Comparison of ENCODE assay signal across 9 mouse cellular contexts in the genomic region with DNA sequence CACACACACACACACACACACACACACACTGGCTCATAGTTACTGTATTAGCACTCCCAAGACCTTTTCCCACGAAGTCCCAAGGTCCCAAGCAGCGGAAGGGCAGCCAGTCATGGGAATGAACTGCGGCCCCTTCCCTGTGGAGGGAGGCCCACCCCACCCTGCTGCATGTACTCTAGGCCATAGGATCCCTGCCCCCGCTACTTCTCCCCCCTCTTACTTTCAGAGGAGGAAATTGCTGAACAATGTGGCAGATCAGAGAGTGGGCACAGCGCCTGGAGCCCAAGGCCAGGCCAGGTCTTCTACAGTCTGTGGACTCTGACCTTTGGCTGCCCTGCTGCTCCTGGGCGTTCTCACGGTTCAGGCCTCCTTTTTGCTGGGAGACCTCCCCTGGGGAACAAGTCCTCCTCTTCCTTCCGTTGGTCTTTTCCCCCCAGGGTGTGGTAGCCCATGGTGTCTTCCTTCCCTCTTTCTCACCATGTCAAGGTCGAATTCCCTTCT. TPM values are rescaled to one million over a fixed set of nuclear protein-coding genes. Genes with fewer than 3 reads are reported as not detected.
A peak's percentile ranks its signal among the peaks of the same experiment; 100 is the strongest.
DNase-seq lines count a peak whose midpoint lies in the region; ATAC-seq and TF ChIP-seq lines count a peak whose summit lies in the region.
"Had no signal": no experiment of that assay in that cellular context is flagged by ENCODE, and none has a peak within 500 bp of the region (broad histone marks: within the 10 kb centered on the region; RNA-seq: fewer than 3 reads in every experiment).

No protein-coding gene starts in this region.

- H3K4me3 ChIP-seq in stomach, embryonic 15.5 days (replicated peaks), result no peak overlapping the region
- no peak overlapping the region for H3K4me3 ChIP-seq in stomach, postnatal 0 days (ENCODE audit: low read depth, low read length)
- H3K4me3 ChIP-seq in heart, embryonic 16.5 days (ENCODE audit: low read length), result no peak overlapping the region
- no peak overlapping the region for H3K4me3 ChIP-seq in liver, embryonic 12.5 days
- H3K4me3 ChIP-seq: erythroblast, embryonic 14.5 days had no signal

- peak overlapping the region; percentile 31; the same call in 1 of the 2 replicates for H3K27ac ChIP-seq in stomach, embryonic 15.5 days
- H3K27ac ChIP-seq in stomach, postnatal 0 days (replicated peaks), result no peak overlapping the region; the same call in 1 of the 2 replicates
- peak overlapping the region; percentile 77 for H3K27ac ChIP-seq in heart, embryonic 16.5 days (ENCODE audit: low read length)
- H3K27ac ChIP-seq in liver, embryonic 12.5 days, result peak overlapping the region; percentile 13; the same call in 1 of the 2 replicates

- TF ChIP-seq CTCF in stomach, postnatal 0 days (IDR thresholded peaks at IDR 0.05; ENCODE audit: low read depth), result no peak

- H3K4me1 ChIP-seq in stomach, embryonic 15.5 days, result no peaks in the 10 kb centered on the region
- H3K4me1 ChIP-seq in stomach, postnatal 0 days (replicated peaks; ENCODE audit: control insufficient read depth, insufficient read depth), result no peaks in the 10 kb centered on the region
- H3K4me1 ChIP-seq in heart, embryonic 16.5 days (ENCODE audit: control insufficient read depth, insufficient read depth, low read length), result peaks cover 20% of the 10 kb centered on the region
- H3K4me1 ChIP-seq in liver, embryonic 12.5 days, result peaks cover 17% of the 10 kb centered on the region

- 52% methylated on average over 9 of the region's 9 CpGs for WGBS in stomach, embryonic 15.5 days
- WGBS in stomach, postnatal 0 days, result 52% methylated on average over 9 of the region's 9 CpGs
- 45% methylated on average over 9 of the region's 9 CpGs for WGBS in heart, embryonic 16.5 days
- 48% methylated on average over 9 of the region's 9 CpGs for WGBS in liver, embryonic 12.5 days (ENCODE audit: insufficient replicate concordance)

- TF ChIP-seq EP300 in stomach, postnatal 0 days (optimal IDR thresholded peaks at IDR 0.05), result no peak

- no peak overlapping the region for H3K9ac ChIP-seq in stomach, embryonic 15.5 days
- H3K9ac ChIP-seq in stomach, postnatal 0 days (ENCODE audit: low read length), result no peak overlapping the region
- H3K9ac ChIP-seq in heart, embryonic 16.5 days (ENCODE audit: low read length), result 0 out of 2 replicates have a peak overlapping the region, but pooled peaks have one; percentile 21
- no peak overlapping the region for H3K9ac ChIP-seq in liver, embryonic 12.5 days

- H3K27me3 ChIP-seq in stomach, embryonic 15.5 days (replicated peaks), result no peaks in the 10 kb centered on the region
- no peaks in the 10 kb centered on the region for H3K27me3 ChIP-seq in stomach, postnatal 0 days (ENCODE audit: control insufficient read depth, insufficient read depth, low read length)
- H3K27me3 ChIP-seq in heart, embryonic 16.5 days (ENCODE audit: control insufficient read depth, insufficient read depth, low read length), result no peaks in the 10 kb centered on the region
- H3K27me3 ChIP-seq in liver, embryonic 12.5 days (replicated peaks), result no peaks in the 10 kb centered on the region

- no peak for DNase-seq in stomach, postnatal 0 days (ENCODE audit: low spot score)
- DNase-seq in testis, postnatal 14 days (ENCODE audit: low spot score), result peak; percentile 76
- no peak for DNase-seq in frontal cortex, postnatal 10 days (ENCODE audit: low spot score in 2 of 2)
- no peak for DNase-seq in thymus, postnatal 14 days

- no peaks in the 10 kb centered on the region for H3K36me3 ChIP-seq in stomach, embryonic 15.5 days
- H3K36me3 ChIP-seq in stomach, postnatal 0 days (ENCODE audit: control insufficient read depth, insufficient read depth, low read length), result no peaks in the 10 kb centered on the region
- no peaks in the 10 kb centered on the region for H3K36me3 ChIP-seq in heart, embryonic 16.5 days (ENCODE audit: control insufficient read depth, insufficient read depth)
- H3K36me3 ChIP-seq in liver, embryonic 12.5 days, result no peaks in the 10 kb centered on the region

- no peaks in the 10 kb centered on the region for H3K9me3 ChIP-seq in stomach, embryonic 15.5 days
- no peaks in the 10 kb centered on the region for H3K9me3 ChIP-seq in stomach, postnatal 0 days (ENCODE audit: control insufficient read depth, low read length)
- H3K9me3 ChIP-seq in heart, embryonic 16.5 days (replicated peaks; ENCODE audit: control insufficient read depth, low read length), result no peaks in the 10 kb centered on the region
- H3K9me3 ChIP-seq in liver, embryonic 12.5 days (replicated peaks), result no peaks in the 10 kb centered on the region

- H3K4me2 ChIP-seq in stomach, embryonic 15.5 days, result no peak overlapping the region
- H3K4me2 ChIP-seq in stomach, postnatal 0 days (replicated peaks; ENCODE audit: low read depth), result no peak overlapping the region
- H3K4me2 ChIP-seq in heart, embryonic 16.5 days (ENCODE audit: low read depth, low read length), result no peak overlapping the region
- H3K4me2 ChIP-seq in liver, embryonic 12.5 days, result peak overlapping the region; percentile 7; the same call in 1 of the 2 replicates

- peak; percentile 20; the same call in 1 of the 2 replicates for ATAC-seq in stomach, embryonic 15.5 days (ENCODE audit: insufficient read depth, low FRiP score, low read depth)
- no peak; the same call in 1 of the 2 replicates for ATAC-seq in stomach, postnatal 0 days (ENCODE audit: low FRiP score, low TSS enrichment)
- ATAC-seq in heart, embryonic 16.5 days (replicated peaks; ENCODE audit: extremely low read depth, insufficient read depth, low FRiP score), result peak; percentile 15
- ATAC-seq in liver, embryonic 12.5 days, result no peak
- ATAC-seq in CD4-positive, CD25-positive, alpha-beta regulatory T cell, adult 4 months, result no peak

RNA-seq across cellular contexts. Expression of a gene that starts 3.7 kb away (rescaled TPM):
- 231 and 236 TPM in 2 replicates for polyA plus RNA-seq in stomach, embryonic 15.5 days (2015; fragmentation: Nextera tagmentation; extraction: Ambion mirVana)
- polyA plus RNA-seq in stomach, postnatal 0 days (2015; fragmentation: Nextera tagmentation; extraction: Ambion mirVana), result 138 and 144 TPM in 2 replicates
- 299 and 313 TPM in 2 replicates for polyA plus RNA-seq in heart, embryonic 16.5 days (2015; fragmentation: Nextera tagmentation; extraction: Ambion mirVana)
- polyA plus RNA-seq in liver, embryonic 12.5 days (2016; fragmentation: Nextera tagmentation; extraction: Ambion mirVana), result 70.3 and 71.0 TPM in 2 replicates
- polyA plus RNA-seq in CD4-positive, CD25-positive, alpha-beta regulatory T cell, adult 4 months (2017; shearing (Covaris generic)), result 10 to 100 TPM; 28.1 to 40.3 TPM

RNA-seq across cellular contexts. Expression of a gene that starts 42.0 kb away (rescaled TPM):
- 19.3 and 23.2 TPM in 2 replicates for polyA plus RNA-seq in stomach, embryonic 15.5 days (2015; fragmentation: Nextera tagmentation; extraction: Ambion mirVana)
- 18.1 and 19.9 TPM in 2 replicates for polyA plus RNA-seq in stomach, postnatal 0 days (2015; fragmentation: Nextera tagmentation; extraction: Ambion mirVana)
- 105 and 108 TPM in 2 replicates for polyA plus RNA-seq in heart, embryonic 16.5 days (2015; fragmentation: Nextera tagmentation; extraction: Ambion mirVana)
- polyA plus RNA-seq in liver, embryonic 12.5 days (2016; fragmentation: Nextera tagmentation; extraction: Ambion mirVana), result 19.2 and 19.3 TPM in 2 replicates
- 1 to 10 TPM in 1 of 2 experiments, under 1 TPM in 1; 0.23 to 3.0 TPM for polyA plus RNA-seq in CD4-positive, CD25-positive, alpha-beta regulatory T cell, adult 4 months (2017; shearing (Covaris generic))

Comparison
In these comparisons a context has a peak if more than half of its experiments do, and no peak if none do; other contexts are left out.
1. ATAC-seq: peak in stomach, embryonic 15.5 days (single experiment) and heart, embryonic 16.5 days (single experiment); none in stomach, postnatal 0 days (single experiment), liver, embryonic 12.5 days (single experiment) and CD4-positive, CD25-positive, alpha-beta regulatory T cell, adult 4 months (single experiment).